Mouse (Mus musculus): ENCODE results near the gene Specc1l. TPM values are rescaled to one million over a fixed set of nuclear protein-coding genes. Genes with fewer than 3 reads are reported as not detected.
A peak's percentile ranks its signal among the peaks of the same experiment; 100 is the strongest.

The Specc1l gene
- polyA plus RNA-seq, 1 experiment = 15.6 TPM

DNA sequence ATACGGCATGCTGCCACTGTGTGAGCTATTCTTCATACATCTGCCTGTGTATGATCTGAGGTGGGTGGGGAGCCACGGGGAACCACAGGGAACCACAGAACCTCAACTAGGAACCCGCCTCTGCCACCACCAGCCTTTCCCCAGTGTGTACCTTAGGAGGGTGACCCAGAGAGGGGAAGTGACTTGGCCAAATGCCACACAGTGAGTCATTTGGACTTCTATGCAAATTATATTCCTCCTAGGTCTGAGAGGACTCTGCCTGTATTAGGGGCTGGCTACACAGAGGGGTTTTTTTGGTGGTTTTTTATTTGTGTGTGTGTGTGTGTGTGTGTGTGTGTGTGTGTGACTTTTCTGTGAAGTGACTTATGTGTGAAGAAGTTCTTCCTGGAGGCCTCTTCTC, 114.7 kb downstream of the Specc1l start:
- no peaks in the 10 kb centered on the region for H3K27me3 ChIP-seq (replicated peaks; ENCODE audit: control insufficient read depth, insufficient read depth, low read length)
- no peak overlapping the region for H3K4me3 ChIP-seq (ENCODE audit: insufficient read depth, low read depth, low read length)
- H3K27ac ChIP-seq (ENCODE audit: insufficient read depth, low read depth, low read length) = no peak overlapping the region
- no peak for TF ChIP-seq POLR2A (IDR thresholded peaks at IDR 0.05; ENCODE audit: low read depth, low read length)
- no peak for TF ChIP-seq CTCF (conservative IDR thresholded peaks at IDR 0.05; ENCODE audit: insufficient read depth, insufficient read length, low read depth, low read length)
- WGBS = 67% methylated on average over 3 of the region's 3 CpGs
- peak; percentile 71 for DNase-seq
- H3K4me1 ChIP-seq (ENCODE audit: control insufficient read depth, insufficient read depth, low read length) = peaks cover 6% of the 10 kb centered on the region; the same call in 1 of the 2 replicates
- H3K36me3 ChIP-seq (ENCODE audit: control insufficient read depth, insufficient read depth, low read length) = no peaks in the 10 kb centered on the region

DNA sequence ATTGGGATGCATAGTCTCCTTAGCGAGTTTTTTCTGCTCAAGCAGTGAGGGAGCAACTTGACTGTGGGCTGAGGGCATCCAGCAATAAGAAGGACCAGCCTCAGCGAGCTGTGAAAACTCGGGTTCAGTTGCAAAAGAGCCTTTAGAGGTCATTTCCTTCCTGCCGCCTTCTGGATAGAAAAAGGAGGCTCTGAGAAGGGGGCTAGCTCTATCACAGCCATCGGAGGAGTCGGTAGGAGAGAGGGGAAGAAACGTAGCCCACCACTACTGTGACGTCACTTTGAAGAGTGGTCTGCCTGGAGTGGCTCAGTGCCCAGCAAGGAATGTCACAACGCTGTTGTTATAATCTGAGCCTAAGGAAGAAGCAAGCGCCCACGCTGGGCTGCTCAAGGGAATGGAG, 115.2 kb downstream of the Specc1l start:
- H3K4me3 ChIP-seq (ENCODE audit: insufficient read depth, low read depth, low read length) = no peak overlapping the region
- no peak for DNase-seq
- WGBS = 58% methylated on average over 11 of the region's 11 CpGs
- no peak overlapping the region for H3K27ac ChIP-seq (ENCODE audit: insufficient read depth, low read depth, low read length)
- no peaks in the 10 kb centered on the region for H3K36me3 ChIP-seq (ENCODE audit: control insufficient read depth, insufficient read depth, low read length)
- TF ChIP-seq CTCF (conservative IDR thresholded peaks at IDR 0.05; ENCODE audit: insufficient read depth, insufficient read length, low read depth, low read length) (no peak), POLR2A (IDR thresholded peaks at IDR 0.05; ENCODE audit: low read depth, low read length) (no peak)
- H3K27me3 ChIP-seq (replicated peaks; ENCODE audit: control insufficient read depth, insufficient read depth, low read length) = no peaks in the 10 kb centered on the region
- H3K4me1 ChIP-seq (ENCODE audit: control insufficient read depth, insufficient read depth, low read length) = peaks cover 6% of the 10 kb centered on the region; the same call in 1 of the 2 replicates

DNA sequence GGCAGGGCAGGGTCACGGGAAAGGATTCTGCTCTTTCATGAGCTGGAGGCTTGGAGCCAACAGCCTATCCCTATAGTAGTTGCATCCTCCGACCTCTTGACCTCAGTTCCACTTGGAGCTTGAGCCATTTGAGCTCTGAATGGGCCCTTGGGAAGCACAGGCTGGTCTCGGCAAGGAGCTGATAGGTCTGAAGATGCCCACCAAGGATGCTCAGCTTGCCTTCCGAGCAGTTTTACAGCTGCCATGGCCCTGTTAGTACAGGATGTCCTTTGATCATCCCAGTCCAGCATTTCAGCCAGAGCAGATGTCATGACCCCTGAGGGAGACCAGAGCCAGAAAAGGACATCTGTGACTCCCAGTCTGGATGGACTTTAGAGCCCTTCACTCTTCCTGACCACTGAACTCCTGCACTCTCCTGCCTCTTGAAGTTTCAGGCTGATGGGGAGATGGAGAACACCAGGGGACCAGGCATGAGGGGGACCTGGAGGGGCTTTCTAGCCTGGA, 116.4 kb downstream of the Specc1l start:
- H3K36me3 ChIP-seq (ENCODE audit: control insufficient read depth, insufficient read depth, low read length) = no peaks in the 10 kb centered on the region
- no peaks in the 10 kb centered on the region for H3K27me3 ChIP-seq (replicated peaks; ENCODE audit: control insufficient read depth, insufficient read depth, low read length)
- TF ChIP-seq CTCF (conservative IDR thresholded peaks at IDR 0.05; ENCODE audit: insufficient read depth, insufficient read length, low read depth, low read length) (no peak), POLR2A (IDR thresholded peaks at IDR 0.05; ENCODE audit: low read depth, low read length) (no peak)
- DNase-seq = no peak
- H3K4me1 ChIP-seq (ENCODE audit: control insufficient read depth, insufficient read depth, low read length) = peaks cover 6% of the 10 kb centered on the region; the same call in 1 of the 2 replicates
- no peak overlapping the region for H3K4me3 ChIP-seq (ENCODE audit: insufficient read depth, low read depth, low read length)
- WGBS = 62% methylated on average over 4 of the region's 4 CpGs
- H3K27ac ChIP-seq (ENCODE audit: insufficient read depth, low read depth, low read length) = no peak overlapping the region

DNA sequence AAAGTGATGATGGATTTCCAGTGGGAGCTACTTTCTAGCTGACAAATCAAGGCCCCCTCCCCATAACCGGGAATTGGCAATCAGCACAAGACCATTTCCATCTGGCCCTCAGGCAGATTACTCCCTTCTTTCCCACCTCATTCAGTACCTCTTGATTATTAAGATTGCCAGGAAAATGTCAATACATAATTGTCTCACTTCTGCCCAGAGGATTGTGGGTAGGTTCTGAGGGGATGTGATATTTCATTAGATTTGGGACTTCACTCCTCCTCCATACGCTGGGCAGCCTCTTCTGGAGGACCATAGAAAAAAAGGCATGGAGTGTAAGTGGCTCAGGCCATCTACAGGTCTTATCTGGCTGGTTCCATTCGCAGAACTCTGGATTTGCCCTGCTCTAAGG, 120.4 kb downstream of the Specc1l start:
- H3K4me3 ChIP-seq (ENCODE audit: insufficient read depth, low read depth, low read length) = no peak overlapping the region
- H3K27ac ChIP-seq (ENCODE audit: insufficient read depth, low read depth, low read length) = no peak overlapping the region
- H3K36me3 ChIP-seq (ENCODE audit: control insufficient read depth, insufficient read depth, low read length) = no peaks in the 10 kb centered on the region
- TF ChIP-seq CTCF (conservative IDR thresholded peaks at IDR 0.05; ENCODE audit: insufficient read depth, insufficient read length, low read depth, low read length) (no peak), POLR2A (IDR thresholded peaks at IDR 0.05; ENCODE audit: low read depth, low read length) (no peak)
- H3K27me3 ChIP-seq (replicated peaks; ENCODE audit: control insufficient read depth, insufficient read depth, low read length) = no peaks in the 10 kb centered on the region
- 95% methylated on average over 3 of the region's 3 CpGs for WGBS
- no peak for DNase-seq
- H3K4me1 ChIP-seq (ENCODE audit: control insufficient read depth, insufficient read depth, low read length) = peaks cover 13% of the 10 kb centered on the region; the same call in 1 of the 2 replicates

DNA sequence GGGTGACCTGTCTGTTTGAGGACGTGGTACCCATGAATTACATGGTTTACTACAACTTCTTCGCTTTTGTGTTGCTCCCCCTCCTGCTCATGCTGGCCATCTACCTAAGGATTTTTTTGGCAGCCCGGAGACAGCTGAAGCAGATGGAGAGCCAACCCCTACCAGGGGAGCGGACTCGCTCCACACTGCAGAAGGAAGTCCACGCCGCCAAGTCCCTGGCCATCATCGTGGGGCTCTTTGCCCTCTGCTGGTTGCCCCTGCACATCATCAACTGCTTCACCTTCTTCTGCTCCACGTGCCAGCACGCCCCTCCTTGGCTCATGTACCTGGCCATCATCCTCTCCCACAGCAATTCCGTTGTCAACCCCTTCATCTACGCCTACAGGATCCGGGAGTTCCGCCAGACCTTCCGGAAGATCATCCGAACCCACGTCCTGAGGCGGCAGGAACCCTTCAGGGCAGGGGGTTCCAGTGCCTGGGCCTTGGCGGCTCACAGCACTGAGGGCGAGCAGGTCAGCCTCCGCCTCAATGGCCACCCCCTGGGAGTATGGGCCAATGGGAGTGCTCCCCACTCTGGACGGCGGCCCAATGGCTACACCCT, 121.4 kb downstream of the Specc1l start:
- TF ChIP-seq POLR2A (IDR thresholded peaks at IDR 0.05; ENCODE audit: low read depth, low read length) = no peak
- no peak for TF ChIP-seq CTCF (conservative IDR thresholded peaks at IDR 0.05; ENCODE audit: insufficient read depth, insufficient read length, low read depth, low read length)
- DNase-seq = no peak
- 93% methylated on average over 23 of the region's 23 CpGs for WGBS
- no peak overlapping the region for H3K27ac ChIP-seq (ENCODE audit: insufficient read depth, low read depth, low read length)
- peaks cover 15% of the 10 kb centered on the region for H3K4me1 ChIP-seq (ENCODE audit: control insufficient read depth, insufficient read depth, low read length)
- no peaks in the 10 kb centered on the region for H3K36me3 ChIP-seq (ENCODE audit: control insufficient read depth, insufficient read depth, low read length)
- H3K4me3 ChIP-seq (ENCODE audit: insufficient read depth, low read depth, low read length) = no peak overlapping the region
- no peaks in the 10 kb centered on the region for H3K27me3 ChIP-seq (replicated peaks; ENCODE audit: control insufficient read depth, insufficient read depth, low read length)

DNA sequence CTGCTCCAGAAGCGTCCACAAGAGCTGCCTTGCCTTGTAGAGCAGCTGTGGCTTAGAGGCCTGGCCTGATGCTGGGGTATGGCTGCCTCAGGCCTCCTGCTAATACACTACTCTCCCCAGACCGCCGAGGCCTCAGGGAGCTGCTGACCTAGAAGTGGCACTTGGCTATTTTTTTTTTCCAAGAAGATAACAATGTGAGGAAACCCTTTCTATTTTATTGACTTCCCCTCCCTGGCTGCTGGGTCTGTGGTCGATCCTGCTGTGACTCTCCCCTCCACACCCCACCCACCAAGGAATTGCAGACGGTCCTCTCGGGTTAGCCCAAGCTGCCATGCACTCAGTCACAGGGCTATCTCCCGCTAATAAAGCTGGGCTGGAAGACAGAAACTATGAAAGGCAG, 122.3 kb downstream of the Specc1l start:
- no peak overlapping the region for H3K4me3 ChIP-seq (ENCODE audit: insufficient read depth, low read depth, low read length)
- H3K27ac ChIP-seq (ENCODE audit: insufficient read depth, low read depth, low read length) = no peak overlapping the region
- no peaks in the 10 kb centered on the region for H3K27me3 ChIP-seq (replicated peaks; ENCODE audit: control insufficient read depth, insufficient read depth, low read length)
- DNase-seq = no peak
- peaks cover 18% of the 10 kb centered on the region for H3K4me1 ChIP-seq (ENCODE audit: control insufficient read depth, insufficient read depth, low read length)
- no peaks in the 10 kb centered on the region for H3K36me3 ChIP-seq (ENCODE audit: control insufficient read depth, insufficient read depth, low read length)
- no peak for TF ChIP-seq POLR2A (IDR thresholded peaks at IDR 0.05; ENCODE audit: low read depth, low read length)
- WGBS = 71% methylated on average over 7 of the region's 7 CpGs

DNA sequence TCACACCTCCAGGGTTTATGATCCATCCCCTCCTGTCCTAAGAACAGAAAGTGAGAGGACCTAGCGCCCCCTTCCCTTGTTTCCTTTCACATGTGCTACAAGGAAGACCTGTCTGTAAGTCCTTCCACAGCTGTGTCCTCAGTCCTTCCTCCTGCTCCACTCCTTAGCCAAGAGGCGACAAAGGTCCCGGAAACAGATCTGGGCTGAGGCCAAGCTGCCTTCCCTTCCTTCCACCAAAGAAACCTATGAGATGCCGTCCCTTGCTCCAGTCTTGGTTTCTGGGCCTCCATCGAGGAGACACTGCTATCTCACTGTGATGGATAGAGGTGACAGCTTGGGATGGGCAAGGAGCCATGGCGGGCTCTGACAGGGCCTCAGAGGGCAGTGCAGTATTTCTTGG, 123.2 kb downstream of the Specc1l start:
- Histone ChIP-seq H3K27me3 (replicated peaks; ENCODE audit: control insufficient read depth, insufficient read depth, low read length) (no peaks in the 10 kb centered on the region), H3K36me3 (ENCODE audit: control insufficient read depth, insufficient read depth, low read length) (no peaks in the 10 kb centered on the region), H3K4me3 (ENCODE audit: insufficient read depth, low read depth, low read length) (no peak overlapping the region), H3K4me1 (ENCODE audit: control insufficient read depth, insufficient read depth, low read length) (peaks cover 18% of the 10 kb centered on the region), H3K27ac (ENCODE audit: insufficient read depth, low read depth, low read length) (no peak overlapping the region)
- TF ChIP-seq CTCF (conservative IDR thresholded peaks at IDR 0.05; ENCODE audit: insufficient read depth, insufficient read length, low read depth, low read length) = no peak
- no peak for TF ChIP-seq POLR2A (IDR thresholded peaks at IDR 0.05; ENCODE audit: low read depth, low read length)
- 68% methylated on average over 6 of the region's 6 CpGs for WGBS
- DNase-seq = peak; percentile 57
